ENCODE assay signal across 12 mouse cellular contexts in the genomic region with DNA sequence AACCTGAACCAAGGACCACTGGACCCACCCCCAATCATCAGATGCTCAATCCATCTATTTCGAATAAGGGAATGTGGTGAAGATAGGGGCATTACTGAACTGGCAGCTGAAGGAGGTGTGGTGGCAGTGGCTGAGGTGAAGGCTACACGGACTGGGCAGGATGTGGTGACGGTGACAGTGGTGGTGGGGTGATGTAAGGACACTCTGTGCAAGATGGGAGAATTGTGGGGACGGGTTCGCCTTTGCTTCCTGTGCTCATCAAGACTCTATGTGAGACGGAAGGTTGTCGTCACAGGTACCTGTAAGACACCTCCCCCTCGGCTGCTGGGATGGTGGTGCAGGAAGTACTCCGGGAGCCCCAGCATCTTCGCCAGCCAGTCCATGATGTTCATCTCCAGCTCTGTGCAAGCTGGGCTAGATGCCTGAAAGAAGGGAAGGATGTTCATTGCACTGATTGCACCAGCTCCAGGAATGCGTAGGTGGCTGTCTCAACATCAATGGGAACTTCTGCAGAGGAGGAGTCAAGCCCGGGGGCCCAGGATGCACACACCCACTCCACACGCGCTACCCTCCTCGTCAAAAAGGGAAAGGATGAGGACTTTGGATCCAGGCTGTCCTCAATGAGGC. TPM values are rescaled to one million over a fixed set of nuclear protein-coding genes. Genes with fewer than 3 reads are reported as not detected.
DNase-seq lines count a peak whose midpoint lies in the region.
"Had no signal": no experiment of that assay in that cellular context is flagged by ENCODE, and none has a peak within 500 bp of the region (broad histone marks: within the 10 kb centered on the region; RNA-seq: fewer than 3 reads in every experiment).

No protein-coding gene starts in this region.

- H3K27me3 ChIP-seq in megakaryocyte, embryonic 14.5 days (replicated peaks), result peaks cover 26% of the 10 kb centered on the region
- H3K27me3 ChIP-seq: limb, embryonic 15.5 days had no signal

- DNase-seq in ovary, postnatal 36 days (ENCODE audit: low spot score), result peak; percentile 24
- no peak for DNase-seq in ovary, postnatal 14 days (ENCODE audit: low spot score)
- peak; percentile 93 for DNase-seq in T-cell, adult 2 months (ENCODE audit: low spot score)
- peak; percentile 52 for DNase-seq in thymus, postnatal 0 days (ENCODE audit: low spot score)
- DNase-seq in adipocyte (ENCODE audit: low spot score), result no peak
- DNase-seq in gastrocnemius, postnatal 4 days (ENCODE audit: low spot score in 2 of 2), result no peak
- no peak for DNase-seq in cerebellum, postnatal 36 days
- DNase-seq: adrenal gland, postnatal 25 days; cerebellum, adult 11 months had no signal

- H3K36me3 ChIP-seq in megakaryocyte, embryonic 14.5 days (replicated peaks; ENCODE audit: low read length), result no peaks in the 10 kb centered on the region
- H3K36me3 ChIP-seq: embryonic facial prominence, embryonic 10.5 days; limb, embryonic 15.5 days had no signal

- peaks cover 32% of the 10 kb centered on the region for H3K4me1 ChIP-seq in megakaryocyte, embryonic 14.5 days
- H3K4me1 ChIP-seq: embryonic facial prominence, embryonic 10.5 days had no signal

- H3K4me3 ChIP-seq in megakaryocyte, embryonic 14.5 days (replicated peaks), result peak overlapping the region; percentile 47
- H3K4me3 ChIP-seq: embryonic facial prominence, embryonic 10.5 days; limb, embryonic 15.5 days had no signal

- no peaks in the 10 kb centered on the region for H3K9me3 ChIP-seq in megakaryocyte, embryonic 14.5 days
- H3K9me3 ChIP-seq: embryonic facial prominence, embryonic 10.5 days; limb, embryonic 15.5 days had no signal

RNA-seq across cellular contexts. Expression of gene Hdc, which starts 12.9 kb away (rescaled TPM):
- polyA plus RNA-seq in megakaryocyte, embryonic 14.5 days (2012; ENCODE audit: insufficient read depth, low replicate concordance), result 2.1 and 8.8 TPM in 2 replicates
- 13.0 and 13.3 TPM in 2 replicates for polyA plus RNA-seq in thymus, postnatal 0 days (2015; fragmentation: Nextera tagmentation; extraction: Ambion mirVana)
- 1 to 10 TPM; 2.9 to 3.5 TPM for total RNA-seq in gastrocnemius, postnatal 4 days (2021)

RNA-seq across cellular contexts. Expression of gene Slc27a2, which starts 54.0 kb away (rescaled TPM):
- polyA plus RNA-seq in megakaryocyte, embryonic 14.5 days (2012; ENCODE audit: insufficient read depth, low replicate concordance), result not detected in 2 replicates
- 2.7 and 2.8 TPM in 2 replicates for polyA plus RNA-seq in thymus, postnatal 0 days (2015; fragmentation: Nextera tagmentation; extraction: Ambion mirVana)
- under 1 TPM; 0.54 to 0.96 TPM for total RNA-seq in gastrocnemius, postnatal 4 days (2021)

Comparison
In these comparisons a context has a peak if more than half of its experiments do, and no peak if none do; other contexts are left out.
1. DNase-seq: peak in ovary, postnatal 36 days (single experiment), T-cell, adult 2 months (single experiment) and thymus, postnatal 0 days (single experiment); none in ovary, postnatal 14 days (single experiment), adipocyte (single experiment), gastrocnemius, postnatal 4 days (0 of 2) and cerebellum, postnatal 36 days (0 of 2).